Mouse (Mus musculus): Measurements from ENCODE around the gene Dock10. TPM values are rescaled to one million over a fixed set of nuclear protein-coding genes. Genes with fewer than 3 reads are reported as not detected.

Gene Dock10
- polyA plus RNA-seq, 1 experiment = not detected

DNA sequence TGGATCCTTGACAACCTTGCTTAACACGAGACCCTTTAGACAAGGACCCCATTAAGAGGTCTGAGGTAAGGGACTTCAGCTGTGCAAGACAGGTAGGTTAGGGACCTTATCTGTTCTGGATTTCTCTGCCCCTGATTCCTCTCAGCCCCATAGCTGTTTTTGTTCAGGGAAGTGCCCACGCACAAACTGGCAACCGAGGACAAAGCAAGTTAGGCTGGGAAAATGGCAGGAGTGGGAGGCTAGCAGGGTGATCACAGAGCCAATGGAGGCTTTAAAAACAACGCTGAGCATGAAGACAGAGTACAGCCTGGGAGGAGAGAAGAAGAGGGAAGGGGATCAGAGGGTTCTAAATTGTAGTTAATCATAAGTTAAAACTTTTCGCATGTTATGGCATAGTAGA lies 141.7 kb downstream of the Dock10 start:
- 57% methylated on average over 5 of the region's 5 CpGs for WGBS
- TF ChIP-seq CTCF (IDR thresholded peaks at IDR 0.05; ENCODE audit: insufficient read depth, low read depth, low read length) = no peak
- no peak for TF ChIP-seq POLR2A (IDR thresholded peaks at IDR 0.05; ENCODE audit: insufficient read depth, low read depth, low read length)
- H3K27ac ChIP-seq (ENCODE audit: insufficient read depth, low read depth, low read length) = peak overlapping the region; percentile 77

DNA sequence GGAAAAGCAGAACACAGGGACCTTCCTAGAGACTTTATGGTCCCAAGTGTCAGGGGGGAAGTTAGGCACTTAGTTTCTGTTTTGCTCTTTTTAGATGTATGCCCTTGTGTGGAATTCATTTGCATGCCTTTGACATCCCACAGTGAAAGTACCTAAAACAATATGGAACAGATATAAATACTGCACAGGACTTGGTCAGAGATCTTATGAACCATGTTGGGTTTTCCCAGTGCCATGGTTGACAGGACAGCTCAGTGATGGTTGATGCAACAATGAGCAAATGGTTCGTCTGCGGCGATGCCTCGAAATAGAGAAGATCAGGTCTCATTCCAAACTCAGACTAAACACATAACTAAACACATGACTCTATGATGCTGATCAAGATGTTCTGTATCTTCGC lies 143.6 kb downstream of the Dock10 start:
- peaks cover 2% of the 10 kb centered on the region; the same call in 1 of the 2 replicates for H3K4me1 ChIP-seq (ENCODE audit: control insufficient read depth, insufficient read depth, low read length)
- H3K4me3 ChIP-seq (ENCODE audit: insufficient read depth, low read depth, low read length) = no peak overlapping the region
- TF ChIP-seq POLR2A (IDR thresholded peaks at IDR 0.05; ENCODE audit: insufficient read depth, low read depth, low read length) (no peak), CTCF (IDR thresholded peaks at IDR 0.05; ENCODE audit: insufficient read depth, low read depth, low read length) (no peak)
- no peak overlapping the region for H3K27ac ChIP-seq (ENCODE audit: insufficient read depth, low read depth, low read length)
- WGBS = 94% methylated on average over 5 of the region's 5 CpGs

More for the DNA sequence above, 141.7 kb downstream of the Dock10 start:
- H3K4me3 ChIP-seq (ENCODE audit: insufficient read depth, low read depth, low read length) = no peak overlapping the region
- H3K4me1 ChIP-seq (ENCODE audit: control insufficient read depth, insufficient read depth, low read length) = peaks cover 2% of the 10 kb centered on the region

DNA sequence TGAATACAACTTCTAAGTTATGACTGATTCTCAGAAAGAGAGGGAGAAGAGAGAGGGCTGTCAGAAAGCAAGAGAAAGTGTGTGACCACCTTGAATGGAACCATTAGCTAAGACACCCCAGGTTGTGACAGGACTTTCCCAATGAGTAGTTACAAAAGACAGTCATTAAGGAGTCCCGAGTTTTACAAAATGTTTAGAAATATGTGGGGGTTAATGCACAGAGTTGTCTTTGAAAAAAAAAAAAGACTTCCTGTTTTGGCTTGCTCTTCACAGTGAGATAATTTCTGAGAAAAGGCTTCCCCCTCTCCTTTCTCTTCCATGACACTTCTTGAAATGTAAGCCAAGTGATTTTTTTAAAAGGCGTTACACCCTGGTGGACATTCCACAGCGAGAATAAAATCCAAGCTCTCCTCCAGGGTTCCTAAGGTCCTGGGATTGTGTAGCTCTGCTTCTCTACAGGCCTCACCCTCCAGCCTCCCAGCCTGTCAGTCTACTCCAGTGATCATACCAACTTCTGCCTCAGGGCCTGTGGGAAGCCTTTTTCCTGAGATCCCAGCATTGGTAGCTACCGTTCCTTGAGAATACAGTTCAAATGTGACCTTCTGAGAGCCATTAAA lies 144.8 kb downstream of the Dock10 start:
- TF ChIP-seq CTCF (IDR thresholded peaks at IDR 0.05; ENCODE audit: insufficient read depth, low read depth, low read length) (no peak), POLR2A (IDR thresholded peaks at IDR 0.05; ENCODE audit: insufficient read depth, low read depth, low read length) (no peak)
- no peak overlapping the region for H3K4me3 ChIP-seq (ENCODE audit: insufficient read depth, low read depth, low read length)
- H3K27ac ChIP-seq (ENCODE audit: insufficient read depth, low read depth, low read length) = no peak overlapping the region
- WGBS = 86% methylated on average over 4 of the region's 4 CpGs
- no peaks in the 10 kb centered on the region for H3K4me1 ChIP-seq (ENCODE audit: control insufficient read depth, insufficient read depth, low read length)

DNA sequence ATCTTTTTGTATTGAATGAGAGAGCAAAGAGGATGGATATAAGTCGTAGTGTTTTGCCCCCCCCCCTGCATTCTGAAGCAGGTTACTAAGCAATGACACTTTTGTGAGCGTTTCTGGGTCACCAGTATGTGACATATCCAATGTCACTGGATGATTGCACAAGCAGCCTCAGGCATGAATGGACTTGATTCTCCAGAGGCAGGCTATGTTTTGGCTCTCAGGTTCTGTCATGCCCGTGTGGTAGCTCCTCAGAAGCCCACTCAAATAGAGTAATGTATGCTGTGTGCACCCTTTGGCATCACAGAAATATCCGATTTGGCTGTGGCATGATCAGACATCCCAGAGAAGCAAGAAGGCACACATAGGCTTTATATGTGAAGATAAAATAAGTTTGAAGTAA lies 150.8 kb downstream of the Dock10 start:
- no peak overlapping the region for H3K27ac ChIP-seq (ENCODE audit: insufficient read depth, low read depth, low read length)
- TF ChIP-seq POLR2A (IDR thresholded peaks at IDR 0.05; ENCODE audit: insufficient read depth, low read depth, low read length) (no peak), CTCF (IDR thresholded peaks at IDR 0.05; ENCODE audit: insufficient read depth, low read depth, low read length) (no peak)
- H3K4me1 ChIP-seq (ENCODE audit: control insufficient read depth, insufficient read depth, low read length) = peaks cover 2% of the 10 kb centered on the region; the same call in 1 of the 2 replicates
- WGBS = 88% methylated on average over 4 of the region's 4 CpGs
- H3K4me3 ChIP-seq (ENCODE audit: insufficient read depth, low read depth, low read length) = no peak overlapping the region

DNA sequence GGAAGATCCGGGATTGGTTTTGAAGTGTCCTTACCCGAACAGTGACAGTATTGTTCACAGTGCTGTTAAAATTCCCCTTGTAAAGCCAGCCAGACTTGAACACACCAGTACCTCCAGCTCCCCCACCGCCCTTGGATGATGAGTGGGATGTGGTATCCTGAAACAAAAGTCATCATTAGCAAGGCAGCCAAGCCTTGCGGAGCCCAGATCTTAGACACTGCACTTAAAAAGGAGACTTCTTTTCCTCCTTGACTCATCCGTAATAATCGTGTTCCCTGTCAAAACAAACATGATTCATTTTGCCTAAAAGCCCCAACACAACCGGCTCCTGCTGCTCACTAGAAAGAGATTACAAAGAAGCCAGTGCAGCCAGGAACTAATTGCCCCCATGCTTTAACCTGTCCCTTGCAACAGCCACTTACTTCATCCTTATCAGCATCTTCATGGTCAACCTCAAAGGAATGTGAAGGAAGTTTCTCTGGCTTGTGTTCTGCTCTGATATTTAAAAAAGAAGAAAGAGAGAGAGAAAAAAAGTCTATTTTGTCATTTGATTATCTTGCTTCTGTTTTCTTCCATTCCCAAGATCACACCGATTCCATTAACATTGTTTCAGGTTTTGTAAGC lies 152.1 kb downstream of the Dock10 start:
- TF ChIP-seq POLR2A (IDR thresholded peaks at IDR 0.05; ENCODE audit: insufficient read depth, low read depth, low read length) = no peak
- no peak for TF ChIP-seq CTCF (IDR thresholded peaks at IDR 0.05; ENCODE audit: insufficient read depth, low read depth, low read length)
- H3K4me3 ChIP-seq (ENCODE audit: insufficient read depth, low read depth, low read length) = no peak overlapping the region
- peak overlapping the region; percentile 57; the same call in 1 of the 2 replicates for H3K27ac ChIP-seq (ENCODE audit: insufficient read depth, low read depth, low read length)
- WGBS = 19% methylated on average over 8 of the region's 8 CpGs
- H3K4me1 ChIP-seq (ENCODE audit: control insufficient read depth, insufficient read depth, low read length) = peaks cover 2% of the 10 kb centered on the region; the same call in 1 of the 2 replicates

DNA sequence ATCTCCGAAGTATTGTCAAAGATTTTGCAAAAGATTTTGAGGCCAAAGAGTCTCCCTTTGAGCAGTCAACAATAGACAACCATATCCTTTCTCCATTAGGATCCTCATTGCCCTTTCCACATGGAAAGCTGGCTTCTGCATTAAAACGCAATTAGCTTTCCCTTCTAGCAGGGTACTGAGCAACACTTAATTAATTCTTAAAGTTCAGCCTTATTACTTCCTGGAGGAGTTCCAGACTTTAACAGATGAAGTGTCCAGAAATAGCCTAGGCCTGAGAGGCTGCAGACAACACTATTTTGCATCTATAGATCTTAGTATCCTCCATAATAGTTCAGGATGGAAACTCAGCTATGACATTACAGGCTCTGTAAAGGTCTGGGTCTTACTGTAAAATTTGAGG lies 154.0 kb downstream of the Dock10 start:
- Histone ChIP-seq H3K4me3 (ENCODE audit: insufficient read depth, low read depth, low read length) (no peak overlapping the region), H3K27ac (ENCODE audit: insufficient read depth, low read depth, low read length) (peak overlapping the region; percentile 80), H3K4me1 (ENCODE audit: control insufficient read depth, insufficient read depth, low read length) (peaks cover 2% of the 10 kb centered on the region; the same call in 1 of the 2 replicates)
- TF ChIP-seq POLR2A (IDR thresholded peaks at IDR 0.05; ENCODE audit: insufficient read depth, low read depth, low read length) (no peak), CTCF (IDR thresholded peaks at IDR 0.05; ENCODE audit: insufficient read depth, low read depth, low read length) (no peak)
- WGBS = 35% methylated on average over 2 of the region's 2 CpGs

DNA sequence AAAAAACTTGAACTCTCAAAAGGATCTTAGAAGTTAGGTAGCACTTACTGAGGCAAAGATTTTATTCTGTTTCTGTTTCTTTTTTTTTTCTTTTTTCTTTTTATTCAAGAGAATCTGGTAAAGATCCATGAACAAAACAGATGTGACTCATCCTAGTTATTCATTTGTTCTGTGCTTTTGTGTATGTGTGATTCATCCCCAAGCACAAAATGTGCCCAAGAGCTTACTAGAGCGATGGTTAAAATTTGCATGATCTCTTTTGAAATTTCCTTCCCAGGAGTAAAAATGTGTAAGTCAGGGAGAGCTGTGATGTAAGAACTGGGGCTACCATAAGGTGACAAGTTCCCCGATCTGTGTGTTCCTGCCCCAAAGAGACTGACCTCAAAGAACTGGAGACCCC lies 155.2 kb downstream of the Dock10 start:
- Histone ChIP-seq H3K4me3 (ENCODE audit: insufficient read depth, low read depth, low read length) (no peak overlapping the region), H3K27ac (ENCODE audit: insufficient read depth, low read depth, low read length) (peak overlapping the region; percentile 75), H3K4me1 (ENCODE audit: control insufficient read depth, insufficient read depth, low read length) (peaks cover 2% of the 10 kb centered on the region; the same call in 1 of the 2 replicates)
- no peak for TF ChIP-seq CTCF (IDR thresholded peaks at IDR 0.05; ENCODE audit: insufficient read depth, low read depth, low read length)
- TF ChIP-seq POLR2A (IDR thresholded peaks at IDR 0.05; ENCODE audit: insufficient read depth, low read depth, low read length) = no peak
- WGBS = 39% methylated on average over 2 of the region's 2 CpGs

DNA sequence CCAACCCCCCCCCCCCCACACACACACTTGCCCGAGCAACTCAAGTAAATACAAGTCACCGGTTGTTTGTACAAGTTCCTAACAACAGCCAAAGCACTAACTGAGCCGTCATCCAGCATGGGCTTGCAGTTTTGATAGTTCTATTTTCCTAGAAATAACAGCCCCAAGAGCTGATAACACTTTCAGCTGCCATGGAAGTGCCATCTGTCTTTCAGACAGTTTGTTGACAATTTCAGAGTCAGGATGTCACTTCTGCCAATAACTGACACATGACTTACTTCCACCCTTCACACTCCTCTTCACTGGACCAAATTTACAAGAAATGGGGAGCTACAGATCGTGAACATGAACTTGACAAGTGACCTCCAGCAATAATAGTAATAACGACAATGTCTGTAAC lies 175.0 kb downstream of the Dock10 start:
- H3K27ac ChIP-seq (ENCODE audit: insufficient read depth, low read depth, low read length) = no peak overlapping the region
- TF ChIP-seq CTCF (IDR thresholded peaks at IDR 0.05; ENCODE audit: insufficient read depth, low read depth, low read length) (no peak), POLR2A (IDR thresholded peaks at IDR 0.05; ENCODE audit: insufficient read depth, low read depth, low read length) (no peak)
- H3K4me1 ChIP-seq (ENCODE audit: control insufficient read depth, insufficient read depth, low read length) = peaks cover 2% of the 10 kb centered on the region; the same call in 1 of the 2 replicates
- 76% methylated on average over 5 of the region's 5 CpGs for WGBS
- H3K4me3 ChIP-seq (ENCODE audit: insufficient read depth, low read depth, low read length) = no peak overlapping the region

DNA sequence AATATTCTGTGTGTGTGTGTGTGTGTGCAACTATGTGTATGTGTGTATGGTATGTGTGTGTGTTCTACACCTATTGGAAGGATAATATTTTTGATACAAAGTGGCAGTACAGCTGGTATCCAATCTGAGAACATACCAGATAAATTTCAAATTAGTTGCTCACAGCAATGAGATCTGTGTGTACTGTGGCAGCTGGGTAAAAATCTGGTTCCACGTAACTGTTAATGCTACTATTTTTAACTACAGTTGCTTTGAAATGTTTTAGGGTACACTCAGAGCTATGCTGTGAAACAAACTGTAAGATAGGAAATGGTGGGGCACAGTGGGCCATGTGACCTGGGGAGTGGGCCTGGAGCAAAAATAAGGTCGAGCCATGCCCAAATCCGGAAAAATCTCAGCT lies 176.1 kb downstream of the Dock10 start:
- no peak overlapping the region for H3K4me3 ChIP-seq (ENCODE audit: insufficient read depth, low read depth, low read length)
- TF ChIP-seq CTCF (IDR thresholded peaks at IDR 0.05; ENCODE audit: insufficient read depth, low read depth, low read length) (no peak), POLR2A (IDR thresholded peaks at IDR 0.05; ENCODE audit: insufficient read depth, low read depth, low read length) (no peak)

More for the DNA sequence above, 176.1 kb downstream of the Dock10 start:
- Histone ChIP-seq H3K4me1 (ENCODE audit: control insufficient read depth, insufficient read depth, low read length) (peaks cover 2% of the 10 kb centered on the region; the same call in 1 of the 2 replicates), H3K27ac (ENCODE audit: insufficient read depth, low read depth, low read length) (no peak overlapping the region)
- WGBS = 64% methylated on average over 3 of the region's 3 CpGs
